ENCODE assay signal across 8 mouse cellular contexts in genomic region chr2:11059731-11060425, GRCm38 (mm10).
DNase-seq lines count a peak whose midpoint lies in the region; ATAC-seq lines count a peak whose summit lies in the region.

No protein-coding gene starts in this region.

- no peaks in the 10 kb centered on the region for H3K27me3 ChIP-seq in embryonic facial prominence, embryonic 11.5 days (ENCODE audit: control insufficient read depth, insufficient read depth, low read length)

- H3K27ac ChIP-seq in embryonic facial prominence, embryonic 11.5 days (replicated peaks; ENCODE audit: low read depth, low read length) = no peak overlapping the region

- no peak overlapping the region for H3K4me2 ChIP-seq in embryonic facial prominence, embryonic 11.5 days (ENCODE audit: low read depth, low read length)

- ATAC-seq in embryonic facial prominence, embryonic 11.5 days (replicated peaks; ENCODE audit: insufficient number of reproducible peaks, low FRiP score, low TSS enrichment, low read depth) = peak; percentile 59; the same call in 1 of the 2 replicates
- peak; percentile 74 to 92 for ATAC-seq in hematopoietic stem cell, adult 5-6 weeks (replicated peaks in 1 of 2; ENCODE audit: insufficient read depth in 1 of 2, low FRiP score in 2 of 2, low TSS enrichment in 1 of 2, low read depth in 1 of 2, poor library complexity in 2 of 2, severe bottlenecking in 2 of 2)

- intact Hi-C loops in heart, postnatal 25 days (cut with DNase I) = loop anchor here (2.0 kb wide), 2 partner anchors 275 to 693 kb away; no protein-coding TSS in a partner anchor

- H3K9ac ChIP-seq in embryonic facial prominence, embryonic 11.5 days (replicated peaks; ENCODE audit: low read length) = no peak overlapping the region

- no peak overlapping the region for H3K4me3 ChIP-seq in embryonic facial prominence, embryonic 11.5 days (ENCODE audit: low read depth, low read length)

- no peaks in the 10 kb centered on the region for H3K36me3 ChIP-seq in embryonic facial prominence, embryonic 11.5 days (replicated peaks; ENCODE audit: control insufficient read depth, insufficient read depth, low read depth, low read length)

- H3K4me1 ChIP-seq in embryonic facial prominence, embryonic 11.5 days (ENCODE audit: control insufficient read depth, insufficient read depth, low read length) = no peaks in the 10 kb centered on the region

- H3K9me3 ChIP-seq in embryonic facial prominence, embryonic 11.5 days (replicated peaks; ENCODE audit: control insufficient read depth, low read length) = no peaks in the 10 kb centered on the region

- peak; percentile 16 to 64 for DNase-seq in heart, adult 18-20 months
- DNase-seq in heart, postnatal 25 days (ENCODE audit: low spot score) = no peak
- DNase-seq in adrenal gland, postnatal 10 days = peak; percentile 55
- peak; percentile 83 for DNase-seq in embryonic facial prominence, embryonic 11.5 days (ENCODE audit: low spot score)
- DNase-seq in layer of hippocampus, adult 18-20 months (ENCODE audit: low spot score in 2 of 2) = peak; percentile 44 to 84
- DNase-seq in lung, postnatal 25 days (ENCODE audit: low spot score) = peak; percentile 11
- DNase-seq in right cerebral cortex, postnatal 10 days (ENCODE audit: low spot score in 2 of 2) = peak; percentile 76 to 86

- 24% methylated on average over 9 of the region's 9 CpGs for WGBS in embryonic facial prominence, embryonic 11.5 days
